Mouse (Mus musculus): ENCODE data around the gene March6. TPM values are rescaled to one million over a fixed set of nuclear protein-coding genes. Genes with fewer than 3 reads are reported as not detected.
A peak's percentile ranks its signal among the peaks of the same experiment; 100 is the strongest.

March6 gene
- polyA plus RNA-seq, 1 experiment: 26.7 TPM

DNA sequence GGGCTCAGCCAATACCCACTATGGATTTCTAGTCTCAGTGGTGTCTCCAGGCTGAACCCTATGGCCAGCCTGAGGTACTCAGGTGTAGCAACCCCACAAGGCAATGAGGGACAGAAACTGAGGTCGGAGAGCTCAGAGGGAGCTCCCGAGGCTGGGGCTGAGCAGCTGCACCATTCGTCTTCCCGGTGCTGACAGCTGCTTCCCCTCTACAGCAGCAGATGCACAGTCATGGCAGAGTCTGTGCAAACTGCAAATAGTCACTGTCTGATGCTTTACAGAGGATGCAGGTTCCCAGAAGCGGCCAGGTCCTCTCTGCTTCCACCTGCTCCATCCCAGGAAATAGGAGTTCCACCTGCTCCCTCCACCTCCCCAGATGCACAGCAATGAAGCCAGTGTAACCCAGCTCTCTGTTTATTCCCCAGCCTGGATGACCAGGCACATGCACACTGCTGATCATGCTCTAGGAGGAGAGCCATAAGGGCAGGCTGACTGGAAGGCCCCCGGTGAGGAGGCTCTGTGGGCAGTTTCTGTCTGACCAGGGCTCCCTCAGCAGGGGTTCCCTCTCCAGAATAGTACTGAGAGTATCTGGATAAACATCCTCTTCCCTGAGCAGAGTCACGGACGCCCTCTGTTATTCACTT, 104.7 kb downstream of the March6 start:
- H3K4me3 ChIP-seq (ENCODE audit: control insufficient read depth, low read depth, low read length): no peak overlapping the region
- no peak overlapping the region for H3K27ac ChIP-seq (ENCODE audit: control insufficient read depth, insufficient read depth, low read depth, low read length)
- H3K27me3 ChIP-seq (ENCODE audit: control insufficient read depth, insufficient read depth, low read length): no peaks in the 10 kb centered on the region
- TF ChIP-seq POLR2A (IDR thresholded peaks at IDR 0.05; ENCODE audit: control insufficient read depth, low read depth, low read length): no peak
- TF ChIP-seq CTCF (IDR thresholded peaks at IDR 0.05; ENCODE audit: control insufficient read depth, insufficient read depth, insufficient replicate concordance, low read depth, low read length): no peak
- no peaks in the 10 kb centered on the region for H3K4me1 ChIP-seq (ENCODE audit: control insufficient read depth, insufficient read depth, low read length)
- H3K36me3 ChIP-seq (ENCODE audit: control insufficient read depth, insufficient read depth, low read length): no peaks in the 10 kb centered on the region

GRCm38 (mm10) chr15:31422649-31423369, 108.0 kb downstream of the March6 start:
- peak overlapping the region; percentile 11; the same call in 1 of the 2 replicates for H3K4me3 ChIP-seq (ENCODE audit: control insufficient read depth, low read depth, low read length)
- no peaks in the 10 kb centered on the region for H3K36me3 ChIP-seq (ENCODE audit: control insufficient read depth, insufficient read depth, low read length)
- H3K27me3 ChIP-seq (ENCODE audit: control insufficient read depth, insufficient read depth, low read length): no peaks in the 10 kb centered on the region
- H3K4me1 ChIP-seq (ENCODE audit: control insufficient read depth, insufficient read depth, low read length): peaks cover 5% of the 10 kb centered on the region; the same call in 1 of the 2 replicates
- no peak for TF ChIP-seq POLR2A (IDR thresholded peaks at IDR 0.05; ENCODE audit: control insufficient read depth, low read depth, low read length)
- TF ChIP-seq CTCF (IDR thresholded peaks at IDR 0.05; ENCODE audit: control insufficient read depth, insufficient read depth, insufficient replicate concordance, low read depth, low read length): no peak
- no peak overlapping the region for H3K27ac ChIP-seq (ENCODE audit: control insufficient read depth, insufficient read depth, low read depth, low read length)

DNA sequence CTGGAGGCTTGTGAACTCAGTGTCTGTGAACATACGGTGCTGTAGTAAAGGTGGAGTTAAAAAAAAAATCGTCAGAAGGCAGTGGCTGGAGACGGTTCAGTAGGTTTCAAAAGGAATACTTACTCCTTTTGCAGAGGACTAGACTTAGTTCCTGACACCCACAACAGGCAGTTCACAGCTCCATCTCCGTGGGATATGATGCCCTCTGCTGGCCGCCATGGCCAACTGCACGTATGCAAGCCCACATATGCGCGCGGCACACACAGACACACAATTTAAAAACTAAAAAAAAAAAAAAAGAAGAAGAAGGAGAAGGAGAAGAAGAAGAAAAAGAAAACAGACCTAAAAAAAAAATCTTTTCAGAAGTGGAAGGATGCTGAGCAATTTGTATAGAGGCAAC, 111.8 kb downstream of the March6 start:
- Histone ChIP-seq H3K4me1 (ENCODE audit: control insufficient read depth, insufficient read depth, low read length) (peaks cover 5% of the 10 kb centered on the region; the same call in 1 of the 2 replicates), H3K27ac (ENCODE audit: control insufficient read depth, insufficient read depth, low read depth, low read length) (no peak overlapping the region), H3K27me3 (ENCODE audit: control insufficient read depth, insufficient read depth, low read length) (no peaks in the 10 kb centered on the region), H3K36me3 (ENCODE audit: control insufficient read depth, insufficient read depth, low read length) (no peaks in the 10 kb centered on the region), H3K4me3 (ENCODE audit: control insufficient read depth, low read depth, low read length) (no peak overlapping the region)
- no peak for TF ChIP-seq POLR2A (IDR thresholded peaks at IDR 0.05; ENCODE audit: control insufficient read depth, low read depth, low read length)
- TF ChIP-seq CTCF (IDR thresholded peaks at IDR 0.05; ENCODE audit: control insufficient read depth, insufficient read depth, insufficient replicate concordance, low read depth, low read length): peak; percentile 91; the same call in 1 of the 2 replicates

GRCm38 (mm10) chr15:31418686-31419024, 112.2 kb downstream of the March6 start:
- Histone ChIP-seq H3K4me3 (ENCODE audit: control insufficient read depth, low read depth, low read length) (no peak overlapping the region; the same call in 1 of the 2 replicates), H3K4me1 (ENCODE audit: control insufficient read depth, insufficient read depth, low read length) (peaks cover 5% of the 10 kb centered on the region; the same call in 1 of the 2 replicates), H3K27ac (ENCODE audit: control insufficient read depth, insufficient read depth, low read depth, low read length) (no peak overlapping the region), H3K27me3 (ENCODE audit: control insufficient read depth, insufficient read depth, low read length) (no peaks in the 10 kb centered on the region), H3K36me3 (ENCODE audit: control insufficient read depth, insufficient read depth, low read length) (no peaks in the 10 kb centered on the region)
- TF ChIP-seq CTCF (IDR thresholded peaks at IDR 0.05; ENCODE audit: control insufficient read depth, insufficient read depth, insufficient replicate concordance, low read depth, low read length): no peak
- TF ChIP-seq POLR2A (IDR thresholded peaks at IDR 0.05; ENCODE audit: control insufficient read depth, low read depth, low read length): no peak

- H3K27ac ChIP-seq (ENCODE audit: control insufficient read depth, insufficient read depth, low read depth, low read length): no peak overlapping the region
- 0 out of 2 replicates have a peak, but pooled peaks have one; percentile 2 for TF ChIP-seq CTCF (IDR thresholded peaks at IDR 0.05; ENCODE audit: control insufficient read depth, insufficient read depth, insufficient replicate concordance, low read depth, low read length)
- TF ChIP-seq POLR2A (IDR thresholded peaks at IDR 0.05; ENCODE audit: control insufficient read depth, low read depth, low read length): no peak
- H3K27me3 ChIP-seq (ENCODE audit: control insufficient read depth, insufficient read depth, low read length): no peaks in the 10 kb centered on the region
- no peaks in the 10 kb centered on the region for H3K36me3 ChIP-seq (ENCODE audit: control insufficient read depth, insufficient read depth, low read length)
- H3K4me1 ChIP-seq (ENCODE audit: control insufficient read depth, insufficient read depth, low read length): peaks cover 5% of the 10 kb centered on the region; the same call in 1 of the 2 replicates
- peak overlapping the region; percentile 64 for H3K4me3 ChIP-seq (ENCODE audit: control insufficient read depth, low read depth, low read length)
Observed at GRCm38 (mm10) chr15:31417796-31418685, 112.8 kb downstream of the March6 start.

DNA sequence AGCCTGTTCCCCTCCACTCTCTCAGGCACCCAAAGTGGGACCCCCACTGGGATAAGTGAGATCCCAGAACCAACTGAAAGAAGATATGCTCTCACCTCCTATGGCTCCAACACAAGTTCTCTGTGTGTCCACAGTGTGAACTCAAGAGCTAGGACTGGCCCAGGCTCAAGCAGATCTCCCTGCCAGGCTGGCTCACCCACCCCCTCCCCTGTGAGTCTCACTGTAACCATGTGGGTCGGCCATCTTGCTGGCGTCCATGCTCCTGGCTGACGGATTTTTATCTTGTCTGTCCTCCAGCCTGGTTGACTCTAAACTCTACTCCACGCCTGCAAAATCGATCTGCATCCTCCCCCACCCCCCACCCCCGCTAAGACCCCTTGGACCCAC, 113.5 kb downstream of the March6 start:
- Histone ChIP-seq H3K36me3 (ENCODE audit: control insufficient read depth, insufficient read depth, low read length) (no peaks in the 10 kb centered on the region), H3K4me3 (ENCODE audit: control insufficient read depth, low read depth, low read length) (no peak overlapping the region), H3K27me3 (ENCODE audit: control insufficient read depth, insufficient read depth, low read length) (no peaks in the 10 kb centered on the region), H3K27ac (ENCODE audit: control insufficient read depth, insufficient read depth, low read depth, low read length) (no peak overlapping the region), H3K4me1 (ENCODE audit: control insufficient read depth, insufficient read depth, low read length) (peaks cover 5% of the 10 kb centered on the region; the same call in 1 of the 2 replicates)
- no peak for TF ChIP-seq POLR2A (IDR thresholded peaks at IDR 0.05; ENCODE audit: control insufficient read depth, low read depth, low read length)

DNA sequence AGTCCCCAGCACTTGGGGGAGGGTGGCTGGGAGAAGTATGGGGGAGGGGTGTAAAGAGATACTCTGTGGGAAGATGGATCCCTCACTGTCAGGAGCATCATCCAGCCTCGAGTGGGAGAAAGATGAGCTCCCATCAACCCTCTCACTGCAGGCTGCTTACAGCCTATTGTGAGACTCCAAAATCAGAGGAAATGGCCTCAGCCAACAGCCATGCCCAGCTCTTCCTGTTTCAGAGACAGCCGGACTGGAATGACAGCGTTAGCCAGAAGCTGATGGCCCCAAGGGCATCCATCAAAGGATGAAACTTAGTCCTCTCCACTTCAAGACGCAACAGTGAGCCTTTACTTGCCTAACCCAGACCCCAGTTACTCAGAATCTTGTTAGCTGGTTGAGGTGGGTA, 115.7 kb downstream of the March6 start:
- H3K27me3 ChIP-seq (ENCODE audit: control insufficient read depth, insufficient read depth, low read length): no peaks in the 10 kb centered on the region
- H3K4me1 ChIP-seq (ENCODE audit: control insufficient read depth, insufficient read depth, low read length): peaks cover 5% of the 10 kb centered on the region; the same call in 1 of the 2 replicates
- no peak overlapping the region for H3K4me3 ChIP-seq (ENCODE audit: control insufficient read depth, low read depth, low read length)
- H3K36me3 ChIP-seq (ENCODE audit: control insufficient read depth, insufficient read depth, low read length): no peaks in the 10 kb centered on the region
- no peak overlapping the region for H3K27ac ChIP-seq (ENCODE audit: control insufficient read depth, insufficient read depth, low read depth, low read length)
- no peak for TF ChIP-seq POLR2A (IDR thresholded peaks at IDR 0.05; ENCODE audit: control insufficient read depth, low read depth, low read length)
- no peak for TF ChIP-seq CTCF (IDR thresholded peaks at IDR 0.05; ENCODE audit: control insufficient read depth, insufficient read depth, insufficient replicate concordance, low read depth, low read length)

Data from testis, adult 2 months (tissue).